Mouse (Mus musculus): ENCODE results near the gene Plcb4. TPM values are rescaled to one million over a fixed set of nuclear protein-coding genes. Genes with fewer than 3 reads are reported as not detected.

The Plcb4 gene
- polyA plus RNA-seq, 1 experiment from 2014 or later: 12.4 TPM

- no peak overlapping the region for H3K4me3 ChIP-seq (ENCODE audit: low read depth, low read length)
- ATAC-seq (ENCODE audit: insufficient number of reproducible peaks, low FRiP score, low TSS enrichment, low read depth) (no peak), DNase-seq (ENCODE audit: low spot score) (no peak)
- H3K36me3 ChIP-seq (ENCODE audit: control insufficient read depth, insufficient read depth, low read length): no peaks in the 10 kb centered on the region
- no peaks in the 10 kb centered on the region for H3K27me3 ChIP-seq (ENCODE audit: control insufficient read depth, insufficient read depth, low read length)
- H3K9ac ChIP-seq (ENCODE audit: low read length): no peak overlapping the region
- no peaks in the 10 kb centered on the region for H3K4me1 ChIP-seq (ENCODE audit: control insufficient read depth, insufficient read depth, low read length)
- H3K27ac ChIP-seq (replicated peaks; ENCODE audit: low read depth, low read length): no peak overlapping the region
- no peaks in the 10 kb centered on the region for H3K9me3 ChIP-seq (ENCODE audit: control insufficient read depth, low read length)
- 89% methylated on average over 1 of the region's 1 CpGs for WGBS
- no peak overlapping the region for H3K4me2 ChIP-seq (ENCODE audit: low read depth, severe bottlenecking)
Observed at GRCm38 (mm10) chr2:135824757-135825156, 165.9 kb downstream of the Plcb4 start.

GRCm38 (mm10) chr2:135825645-135826044 is 166.8 kb downstream of the Plcb4 start:
- no peak overlapping the region for H3K9ac ChIP-seq (ENCODE audit: low read length)
- DNase-seq (ENCODE audit: low spot score) (no peak), ATAC-seq (ENCODE audit: insufficient number of reproducible peaks, low FRiP score, low TSS enrichment, low read depth) (no peak)
- no peak overlapping the region for H3K4me2 ChIP-seq (ENCODE audit: low read depth, severe bottlenecking)
- H3K27me3 ChIP-seq (ENCODE audit: control insufficient read depth, insufficient read depth, low read length): no peaks in the 10 kb centered on the region
- no peaks in the 10 kb centered on the region for H3K4me1 ChIP-seq (ENCODE audit: control insufficient read depth, insufficient read depth, low read length)
- H3K36me3 ChIP-seq (ENCODE audit: control insufficient read depth, insufficient read depth, low read length): no peaks in the 10 kb centered on the region
- H3K27ac ChIP-seq (replicated peaks; ENCODE audit: low read depth, low read length): no peak overlapping the region
- H3K4me3 ChIP-seq (ENCODE audit: low read depth, low read length): no peak overlapping the region
- H3K9me3 ChIP-seq (ENCODE audit: control insufficient read depth, low read length): no peaks in the 10 kb centered on the region
- 75% methylated on average over 2 of the region's 2 CpGs for WGBS

- Histone ChIP-seq H3K4me3 (ENCODE audit: low read depth, low read length) (no peak overlapping the region), H3K27me3 (ENCODE audit: control insufficient read depth, insufficient read depth, low read length) (no peaks in the 10 kb centered on the region), H3K27ac (replicated peaks; ENCODE audit: low read depth, low read length) (no peak overlapping the region), H3K9ac (ENCODE audit: low read length) (no peak overlapping the region), H3K4me2 (ENCODE audit: low read depth, severe bottlenecking) (no peak overlapping the region), H3K9me3 (ENCODE audit: control insufficient read depth, low read length) (no peaks in the 10 kb centered on the region), H3K36me3 (ENCODE audit: control insufficient read depth, insufficient read depth, low read length) (no peaks in the 10 kb centered on the region), H3K4me1 (ENCODE audit: control insufficient read depth, insufficient read depth, low read length) (no peaks in the 10 kb centered on the region)
- no peak for ATAC-seq (ENCODE audit: insufficient number of reproducible peaks, low FRiP score, low TSS enrichment, low read depth)
- DNase-seq (ENCODE audit: low spot score): no peak
- WGBS: 95% methylated on average over 3 of the region's 3 CpGs
Observed at GRCm38 (mm10) chr2:135826616-135827360, 168.0 kb downstream of the Plcb4 start.

- no peaks in the 10 kb centered on the region for H3K4me1 ChIP-seq (ENCODE audit: control insufficient read depth, insufficient read depth, low read length)
- DNase-seq (ENCODE audit: low spot score) (no peak), ATAC-seq (ENCODE audit: insufficient number of reproducible peaks, low FRiP score, low TSS enrichment, low read depth) (no peak)
- no peak overlapping the region for H3K27ac ChIP-seq (replicated peaks; ENCODE audit: low read depth, low read length)
- no peak overlapping the region for H3K4me3 ChIP-seq (ENCODE audit: low read depth, low read length)
- 76% methylated on average over 2 of the region's 2 CpGs for WGBS
- no peaks in the 10 kb centered on the region for H3K27me3 ChIP-seq (ENCODE audit: control insufficient read depth, insufficient read depth, low read length)
- no peak overlapping the region for H3K4me2 ChIP-seq (ENCODE audit: low read depth, severe bottlenecking)
- H3K9ac ChIP-seq (ENCODE audit: low read length): no peak overlapping the region
- H3K36me3 ChIP-seq (ENCODE audit: control insufficient read depth, insufficient read depth, low read length): no peaks in the 10 kb centered on the region
- H3K9me3 ChIP-seq (ENCODE audit: control insufficient read depth, low read length): no peaks in the 10 kb centered on the region
Observed at GRCm38 (mm10) chr2:135828446-135828845, 169.6 kb downstream of the Plcb4 start.

- H3K4me3 ChIP-seq (ENCODE audit: low read depth, low read length): no peak overlapping the region
- WGBS: 95% methylated on average over 3 of the region's 3 CpGs
Observed at GRCm38 (mm10) chr2:135833743-135834142, 174.9 kb downstream of the Plcb4 start.

GRCm38 (mm10) chr2:135834435-135834834 is 175.6 kb downstream of the Plcb4 start:
- H3K4me3 ChIP-seq (ENCODE audit: low read depth, low read length): no peak overlapping the region
- no peak overlapping the region for H3K4me2 ChIP-seq (ENCODE audit: low read depth, severe bottlenecking)
- H3K4me1 ChIP-seq (ENCODE audit: control insufficient read depth, insufficient read depth, low read length): no peaks in the 10 kb centered on the region
- no peaks in the 10 kb centered on the region for H3K36me3 ChIP-seq (ENCODE audit: control insufficient read depth, insufficient read depth, low read length)
- no peak overlapping the region for H3K27ac ChIP-seq (replicated peaks; ENCODE audit: low read depth, low read length)
- 85% methylated on average over 2 of the region's 2 CpGs for WGBS
- DNase-seq (ENCODE audit: low spot score) (no peak), ATAC-seq (ENCODE audit: insufficient number of reproducible peaks, low FRiP score, low TSS enrichment, low read depth) (no peak)
- H3K27me3 ChIP-seq (ENCODE audit: control insufficient read depth, insufficient read depth, low read length): no peaks in the 10 kb centered on the region
- H3K9me3 ChIP-seq (ENCODE audit: control insufficient read depth, low read length): no peaks in the 10 kb centered on the region
- H3K9ac ChIP-seq (ENCODE audit: low read length): no peak overlapping the region

More at GRCm38 (mm10) chr2:135833743-135834142, 174.9 kb downstream of the Plcb4 start:
- H3K9ac ChIP-seq (ENCODE audit: low read length): no peak overlapping the region
- H3K27ac ChIP-seq (replicated peaks; ENCODE audit: low read depth, low read length): no peak overlapping the region
- H3K4me1 ChIP-seq (ENCODE audit: control insufficient read depth, insufficient read depth, low read length): no peaks in the 10 kb centered on the region
- no peak for DNase-seq (ENCODE audit: low spot score)
- no peaks in the 10 kb centered on the region for H3K9me3 ChIP-seq (ENCODE audit: control insufficient read depth, low read length)
- no peaks in the 10 kb centered on the region for H3K36me3 ChIP-seq (ENCODE audit: control insufficient read depth, insufficient read depth, low read length)
- ATAC-seq (ENCODE audit: insufficient number of reproducible peaks, low FRiP score, low TSS enrichment, low read depth): no peak
- H3K27me3 ChIP-seq (ENCODE audit: control insufficient read depth, insufficient read depth, low read length): no peaks in the 10 kb centered on the region
- no peak overlapping the region for H3K4me2 ChIP-seq (ENCODE audit: low read depth, severe bottlenecking)

- Histone ChIP-seq H3K4me1 (ENCODE audit: control insufficient read depth, insufficient read depth, low read length) (no peaks in the 10 kb centered on the region), H3K27me3 (ENCODE audit: control insufficient read depth, insufficient read depth, low read length) (no peaks in the 10 kb centered on the region), H3K4me3 (ENCODE audit: low read depth, low read length) (no peak overlapping the region), H3K9me3 (ENCODE audit: control insufficient read depth, low read length) (no peaks in the 10 kb centered on the region), H3K4me2 (ENCODE audit: low read depth, severe bottlenecking) (no peak overlapping the region), H3K9ac (ENCODE audit: low read length) (no peak overlapping the region), H3K27ac (replicated peaks; ENCODE audit: low read depth, low read length) (no peak overlapping the region), H3K36me3 (ENCODE audit: control insufficient read depth, insufficient read depth, low read length) (no peaks in the 10 kb centered on the region)
- 84% methylated on average over 5 of the region's 5 CpGs for WGBS
- no peak for DNase-seq (ENCODE audit: low spot score)
- no peak for ATAC-seq (ENCODE audit: insufficient number of reproducible peaks, low FRiP score, low TSS enrichment, low read depth)
Observed at GRCm38 (mm10) chr2:135835911-135836310, 177.1 kb downstream of the Plcb4 start.

GRCm38 (mm10) chr2:135836426-135836825 is 177.6 kb downstream of the Plcb4 start:
- Histone ChIP-seq H3K27me3 (ENCODE audit: control insufficient read depth, insufficient read depth, low read length) (no peaks in the 10 kb centered on the region), H3K9ac (ENCODE audit: low read length) (no peak overlapping the region), H3K4me2 (ENCODE audit: low read depth, severe bottlenecking) (no peak overlapping the region), H3K4me3 (ENCODE audit: low read depth, low read length) (no peak overlapping the region), H3K27ac (replicated peaks; ENCODE audit: low read depth, low read length) (no peak overlapping the region), H3K9me3 (ENCODE audit: control insufficient read depth, low read length) (no peaks in the 10 kb centered on the region), H3K4me1 (ENCODE audit: control insufficient read depth, insufficient read depth, low read length) (no peaks in the 10 kb centered on the region), H3K36me3 (ENCODE audit: control insufficient read depth, insufficient read depth, low read length) (no peaks in the 10 kb centered on the region)
- 88% methylated on average over 3 of the region's 3 CpGs for WGBS
- ATAC-seq (ENCODE audit: insufficient number of reproducible peaks, low FRiP score, low TSS enrichment, low read depth) (no peak), DNase-seq (ENCODE audit: low spot score) (no peak)

GRCm38 (mm10) chr2:135837730-135838129 is 178.9 kb downstream of the Plcb4 start:
- Histone ChIP-seq H3K27ac (replicated peaks; ENCODE audit: low read depth, low read length) (no peak overlapping the region), H3K4me1 (ENCODE audit: control insufficient read depth, insufficient read depth, low read length) (no peaks in the 10 kb centered on the region), H3K36me3 (ENCODE audit: control insufficient read depth, insufficient read depth, low read length) (no peaks in the 10 kb centered on the region), H3K9ac (ENCODE audit: low read length) (no peak overlapping the region), H3K4me2 (ENCODE audit: low read depth, severe bottlenecking) (no peak overlapping the region), H3K9me3 (ENCODE audit: control insufficient read depth, low read length) (no peaks in the 10 kb centered on the region), H3K27me3 (ENCODE audit: control insufficient read depth, insufficient read depth, low read length) (no peaks in the 10 kb centered on the region), H3K4me3 (ENCODE audit: low read depth, low read length) (no peak overlapping the region)
- 82% methylated on average over 1 of the region's 1 CpGs for WGBS
- DNase-seq (ENCODE audit: low spot score) (no peak), ATAC-seq (ENCODE audit: insufficient number of reproducible peaks, low FRiP score, low TSS enrichment, low read depth) (no peak)
